Mouse (Mus musculus) ES-E14 (cell line): ENCODE measurements at regions not wholly inside any gene's neighbourhood (a gene's known extent, or its start where the extent isn't known, plus 50 kb on each side); places are given as distances from the start of the nearest gene placed in this dataset.

Experiments used
- DNase-seq: peaks from one replicate; pipeline ENCODE4 v3.0.0-alpha.2; 2013; ENCODE audit warnings: low read depth, low spot score
- H3K27ac ChIP-seq: 2 replicates; pipeline ENCODE4 v1.5.1; 2012; ENCODE audit warnings: low read depth, mild to moderate bottlenecking, low read length, moderate library complexity, mixed read lengths; ENCODE audit not compliant: poor library complexity, insufficient read depth, severe bottlenecking
- H3K36me3 ChIP-seq: 2 replicates; pipeline ENCODE4 v1.6.1; 2012; ENCODE audit warnings: mild to moderate bottlenecking, low read length, moderate library complexity, mixed read lengths; ENCODE audit not compliant: control insufficient read depth, poor library complexity, insufficient read depth, severe bottlenecking
- H3K4me1 ChIP-seq, 2 experiments: fragments of 150-350 bp in 1 of 2; sonication (generic) in 1 of 2; 2 replicates each; pipeline ENCODE4 v1.6.1; 2012; ENCODE audit warnings: low read length in 2 of 2, mild to moderate bottlenecking in 1 of 2, mixed read lengths in 1 of 2; ENCODE audit not compliant: control insufficient read depth in 2 of 2, insufficient read depth in 2 of 2, poor library complexity in 1 of 2
- H3K4me3 ChIP-seq, 2 experiments: fragments of 150-350 bp in 1 of 2; sonication (generic) in 1 of 2; 2 replicates each; pipeline ENCODE4 v1.5.1; 2012; ENCODE audit warnings: low read length in 2 of 2, low read depth in 1 of 2, mild to moderate bottlenecking in 1 of 2, mixed read lengths in 1 of 2; ENCODE audit not compliant: insufficient read depth in 1 of 2, poor library complexity in 1 of 2, severe bottlenecking in 1 of 2
- H3K9ac ChIP-seq: 2 replicates; pipeline ENCODE4 v1.6.1; 2012; ENCODE audit warnings: low read depth, mild to moderate bottlenecking, low read length, mixed read lengths; ENCODE audit not compliant: poor library complexity, insufficient read depth, severe bottlenecking
- H3K9me3 ChIP-seq: fragments of 150-350 bp; sonication (generic); 2 replicates; pipeline ENCODE4 v1.6.1; 2012; ENCODE audit warnings: low read depth, mild to moderate bottlenecking, low read length; ENCODE audit not compliant: control insufficient read depth, insufficient read depth
- CHD2 ChIP-seq: IDR thresholded peaks from 2 replicates; pipeline ENCODE4 v1.6.1; 2014; ENCODE audit warnings: mild to moderate bottlenecking, low read depth, low read length, inconsistent platforms
- HCFC1 ChIP-seq: IDR thresholded peaks from 2 replicates; pipeline ENCODE4 v1.6.1; 2012; ENCODE audit warnings: low read length, inconsistent platforms, borderline replicate concordance; ENCODE audit not compliant: insufficient read depth
- MAFK ChIP-seq: IDR thresholded peaks from 2 replicates; pipeline ENCODE4 v1.6.1; 2014; ENCODE audit warnings: mild to moderate bottlenecking, low read depth, low read length, inconsistent platforms; ENCODE audit not compliant: insufficient read depth
- ZC3H11A ChIP-seq: IDR thresholded peaks from 2 replicates; pipeline ENCODE4 v1.6.1; 2012; ENCODE audit warnings: low read depth, mild to moderate bottlenecking, inconsistent platforms, low read length, borderline replicate concordance
- ZNF384 ChIP-seq: IDR thresholded peaks from 2 replicates; pipeline ENCODE4 v1.6.1; 2012; ENCODE audit warnings: low read depth, low read length, inconsistent platforms
- in situ Hi-C, 2 experiments: fragments of 600-800 bp; cut with MboI; formaldehyde crosslinking; loops; one replicate each; pipeline ENCODE4 v1.15.1; 2025; ENCODE audit warnings: low sequenced_read_pairs in 2 of 2, inconsistent platforms in 1 of 2; ENCODE audit not compliant: unreplicated experiment in 2 of 2

DNA sequence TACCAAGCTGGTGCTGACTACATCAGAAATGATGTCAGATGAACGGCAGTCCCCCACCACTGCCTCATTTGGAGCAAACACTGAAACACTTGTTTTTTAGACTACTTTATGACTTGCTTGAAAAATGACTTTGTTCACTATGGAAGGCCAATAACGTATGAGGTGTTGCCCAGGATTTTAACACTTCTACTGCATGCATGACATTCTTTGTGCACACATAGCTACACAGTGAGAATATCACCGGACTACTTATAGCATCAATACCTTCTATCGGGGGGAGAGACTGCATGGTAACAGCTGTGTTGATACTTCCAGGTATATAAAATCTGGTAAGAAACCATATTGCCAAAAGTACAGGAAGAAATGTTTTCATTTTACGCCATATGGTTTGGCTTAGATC lies 364.5 kb downstream of the Fbxo8 start:
- no peak overlapping the region for H3K27ac ChIP-seq
- no peaks in the 10 kb centered on the region for H3K9me3 ChIP-seq
- in situ Hi-C loops = no loop called here
- no peak overlapping the region for H3K4me3 ChIP-seq
- no peak for DNase-seq
- no peaks in the 10 kb centered on the region for H3K36me3 ChIP-seq
- no peak overlapping the region for H3K9ac ChIP-seq
- no peaks in the 10 kb centered on the region for H3K4me1 ChIP-seq
- TF ChIP-seq HCFC1 (no peak), CHD2 (no peak)

DNA sequence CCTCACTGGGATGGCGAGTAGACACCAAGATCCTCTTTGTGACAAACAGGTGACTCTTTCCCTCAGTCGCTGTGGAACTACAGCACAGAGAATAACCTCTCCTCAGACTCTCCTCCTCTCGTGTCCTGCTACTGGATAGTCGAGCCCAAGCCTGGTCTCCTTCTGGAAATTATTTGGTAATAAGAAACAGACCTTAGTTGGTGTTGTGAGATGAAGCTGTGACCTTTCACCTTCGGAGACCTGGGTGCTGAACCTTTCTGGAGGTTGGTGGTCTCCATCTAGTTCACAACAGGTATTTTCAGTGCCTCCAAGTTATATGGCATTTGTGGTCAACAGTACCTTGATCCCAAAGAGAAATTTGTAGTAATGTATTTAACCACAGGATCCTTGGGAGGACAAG lies 365.1 kb downstream of the Fbxo8 start:
- no peak overlapping the region for H3K9ac ChIP-seq
- H3K27ac ChIP-seq = no peak overlapping the region
- no peaks in the 10 kb centered on the region for H3K36me3 ChIP-seq
- no peaks in the 10 kb centered on the region for H3K4me1 ChIP-seq
- TF ChIP-seq MAFK (no peak), CHD2 (no peak), HCFC1 (no peak), ZC3H11A (no peak), ZNF384 (no peak)
- DNase-seq = no peak
- no peak overlapping the region for H3K4me3 ChIP-seq
- in situ Hi-C loops = no loop called here
- H3K9me3 ChIP-seq = no peaks in the 10 kb centered on the region

DNA sequence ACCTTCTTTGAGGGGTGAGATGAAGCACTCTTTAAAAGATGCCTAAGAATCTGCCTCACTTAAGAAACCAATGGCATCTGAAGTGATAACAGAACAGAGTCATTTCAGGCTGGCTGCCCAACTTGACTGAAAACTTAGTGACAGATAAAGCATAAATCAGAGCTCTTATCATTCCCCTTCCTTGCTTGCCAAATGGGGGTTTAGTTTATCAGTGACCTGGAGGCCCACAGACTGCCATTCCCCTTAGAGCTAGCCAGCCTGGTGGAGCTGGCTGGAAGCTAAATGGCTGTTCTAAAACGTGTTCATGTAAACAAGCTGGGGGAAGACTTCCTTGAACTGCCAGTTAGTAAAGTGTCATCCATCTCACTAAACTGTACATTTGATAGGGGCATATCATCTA lies 373.8 kb downstream of the Fbxo8 start:
- H3K4me1 ChIP-seq = no peaks in the 10 kb centered on the region
- in situ Hi-C loops = no loop called here
- no peak for TF ChIP-seq MAFK
- TF ChIP-seq CHD2 = no peak
- TF ChIP-seq HCFC1 = no peak
- no peak for TF ChIP-seq ZNF384
- no peak for TF ChIP-seq ZC3H11A
- H3K4me3 ChIP-seq = no peak overlapping the region
- DNase-seq = no peak
- no peaks in the 10 kb centered on the region for H3K36me3 ChIP-seq
- H3K9me3 ChIP-seq = no peaks in the 10 kb centered on the region
- no peak overlapping the region for H3K27ac ChIP-seq
- no peak overlapping the region for H3K9ac ChIP-seq

DNA sequence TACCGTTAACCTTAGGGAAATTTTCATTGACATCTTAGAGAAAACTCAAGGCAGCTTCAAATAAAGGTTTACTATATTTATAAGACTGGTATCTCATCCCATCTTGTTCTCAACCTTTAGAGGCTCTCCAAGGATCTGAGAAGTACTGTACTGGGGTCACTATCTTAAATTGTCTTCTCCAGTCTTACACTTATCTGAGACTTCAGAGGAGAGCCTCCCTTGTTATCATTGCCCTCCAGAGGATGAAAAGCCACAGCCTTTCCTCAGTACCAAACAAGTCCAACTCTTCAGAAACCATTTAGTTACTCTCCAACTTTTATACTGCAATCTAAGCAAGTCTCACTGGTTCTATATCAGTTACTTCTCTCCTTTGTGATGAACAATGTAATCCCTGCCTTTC lies 376.3 kb downstream of the Fbxo8 start:
- Histone ChIP-seq H3K36me3 (no peaks in the 10 kb centered on the region), H3K9me3 (no peaks in the 10 kb centered on the region), H3K4me3 (no peak overlapping the region), H3K4me1 (no peaks in the 10 kb centered on the region), H3K27ac (no peak overlapping the region), H3K9ac (no peak overlapping the region)
- TF ChIP-seq ZNF384 (no peak), CHD2 (no peak), MAFK (no peak), HCFC1 (no peak), ZC3H11A (no peak)
- DNase-seq = no peak
- in situ Hi-C loops = no loop called here

DNA sequence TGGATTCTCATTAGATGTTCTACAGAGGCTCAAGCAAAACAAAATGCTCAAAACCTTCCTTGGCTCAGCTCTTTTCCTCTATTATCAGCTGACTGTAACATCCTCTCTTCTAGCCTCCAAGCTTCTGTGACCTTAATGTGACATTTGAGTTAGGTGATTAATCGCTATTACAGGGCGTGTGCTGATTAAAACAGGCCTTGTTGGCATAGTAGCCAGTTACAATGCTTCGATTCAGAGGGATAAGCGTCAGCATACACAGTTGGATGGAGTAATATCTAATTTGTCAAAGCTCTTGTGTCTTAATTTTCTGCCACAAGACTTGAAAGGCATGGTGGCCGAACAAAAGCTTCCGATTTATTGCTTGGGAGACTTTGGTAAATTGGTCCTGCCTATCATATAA lies 378.2 kb downstream of the Fbxo8 start:
- Histone ChIP-seq H3K9me3 (no peaks in the 10 kb centered on the region), H3K27ac (no peak overlapping the region), H3K36me3 (no peaks in the 10 kb centered on the region), H3K4me1 (no peaks in the 10 kb centered on the region), H3K4me3 (no peak overlapping the region), H3K9ac (no peak overlapping the region)
- no peak for DNase-seq
- in situ Hi-C loops = no loop called here
- no peak for TF ChIP-seq HCFC1
- no peak for TF ChIP-seq MAFK
- no peak for TF ChIP-seq ZC3H11A
- TF ChIP-seq ZNF384 = no peak
- no peak for TF ChIP-seq CHD2
